Mouse (Mus musculus) MEL (cell line): ENCODE data around the gene Tnks1bp1. TPM values are rescaled to one million over a fixed set of nuclear protein-coding genes. Genes with fewer than 3 reads are reported as not detected.

Experiments used
- DNase-seq: peaks from one replicate; pipeline ENCODE4 v3.0.0; 2011; ENCODE audit warnings: low read depth, low spot score
- H3K27ac ChIP-seq: 2 replicates; pipeline ENCODE4 v1.5.1; 2012; ENCODE audit warnings: low read depth, mild to moderate bottlenecking, control low read depth, low read length, moderate library complexity; ENCODE audit not compliant: control insufficient read depth
- H3K27me3 ChIP-seq, 2 experiments: fragments of 150-350 bp in 1 of 2; sonication (generic) in 1 of 2; 2 replicates each; pipeline ENCODE4 v1.6.1; 2012; ENCODE audit warnings: low read length in 2 of 2, mild to moderate bottlenecking in 2 of 2, improper control_type of control experiment in 1 of 2, moderate library complexity in 1 of 2; ENCODE audit not compliant: insufficient read depth in 2 of 2, control insufficient read depth in 1 of 2
- H3K36me3 ChIP-seq, 2 experiments: 2 replicates each; pipeline ENCODE4 v1.6.1; 2012 to 2014; ENCODE audit warnings: low read length in 2 of 2, improper control_type of control experiment in 1 of 2, inconsistent platforms in 1 of 2, mild to moderate bottlenecking in 1 of 2; ENCODE audit not compliant: insufficient read depth in 2 of 2, control insufficient read depth in 1 of 2
- H3K4me1 ChIP-seq, 2 experiments: fragments of 150-350 bp in 1 of 2; sonication (generic) in 1 of 2; 2 replicates each; pipeline ENCODE4 v1.6.1; 2012; ENCODE audit warnings: low read length in 2 of 2, improper control_type of control experiment in 1 of 2, mild to moderate bottlenecking in 1 of 2; ENCODE audit not compliant: insufficient read depth in 2 of 2, control insufficient read depth in 1 of 2
- H3K4me3 ChIP-seq, 2 experiments: fragments of 150-350 bp in 1 of 2; sonication (generic) in 1 of 2; 2 replicates each; pipeline ENCODE4 v1.5.1; 2012; ENCODE audit warnings: low read depth in 2 of 2, low read length in 2 of 2, mild to moderate bottlenecking in 2 of 2, moderate library complexity in 2 of 2, control low read depth in 1 of 2, improper control_type of control experiment in 1 of 2; ENCODE audit not compliant: control insufficient read depth in 1 of 2, insufficient read depth in 1 of 2
- H3K79me2 ChIP-seq: 2 replicates; pipeline ENCODE4 v1.6.1; 2012; ENCODE audit warnings: mild to moderate bottlenecking, low read length, moderate library complexity; ENCODE audit not compliant: control insufficient read depth, poor library complexity, insufficient read depth
- H3K9ac ChIP-seq: 2 replicates; pipeline ENCODE4 v1.6.1; 2012; ENCODE audit warnings: low read depth, mild to moderate bottlenecking, control low read depth, low read length, moderate library complexity; ENCODE audit not compliant: control insufficient read depth, poor library complexity, severe bottlenecking
- H3K9me3 ChIP-seq: fragments of 150-350 bp; sonication (generic); replicated peaks from 2 replicates; pipeline ENCODE4 v1.6.1; 2012; ENCODE audit warnings: mild to moderate bottlenecking, low read length, improper control_type of control experiment, moderate library complexity; ENCODE audit not compliant: insufficient read depth
- BHLHE40 ChIP-seq: IDR thresholded peaks from 2 replicates; pipeline ENCODE4 v1.6.1; 2012; ENCODE audit warnings: low read depth, mild to moderate bottlenecking, inconsistent platforms, low read length, improper control_type of control experiment, borderline replicate concordance
- CHD1 ChIP-seq: IDR thresholded peaks from 2 replicates; pipeline ENCODE4 v1.6.1; 2012; ENCODE audit warnings: low read depth, mild to moderate bottlenecking, inconsistent platforms, low read length, improper control_type of control experiment
- CHD2 ChIP-seq: IDR thresholded peaks from 2 replicates; pipeline ENCODE4 v1.6.1; 2011; ENCODE audit warnings: low read length, improper control_type of control experiment
- CTCF ChIP-seq, 3 experiments: IDR thresholded peaks in 2 of 3; conservative IDR thresholded peaks in 1 of 3; 2 replicates each; pipeline ENCODE4 v1.5.1; 2011 to 2012; ENCODE audit warnings: low read length in 3 of 3, low read depth in 2 of 3, mild to moderate bottlenecking in 2 of 3, improper control_type of control experiment in 1 of 3, inconsistent platforms in 1 of 3, mixed read lengths in 1 of 3, moderate library complexity in 1 of 3; ENCODE audit not compliant: control insufficient read depth in 1 of 3, insufficient read depth in 1 of 3, poor library complexity in 1 of 3, severe bottlenecking in 1 of 3
- ELF1 ChIP-seq: IDR thresholded peaks from 2 replicates; pipeline ENCODE4 v1.6.1; 2014; ENCODE audit warnings: low read depth, mild to moderate bottlenecking, inconsistent platforms, low read length, improper control_type of control experiment, moderate library complexity
- ETS1 ChIP-seq: IDR thresholded peaks from 2 replicates; pipeline ENCODE4 v1.6.1; 2012; ENCODE audit warnings: low read depth, mild to moderate bottlenecking, inconsistent platforms, low read length, improper control_type of control experiment, moderate library complexity
- GABPA ChIP-seq: IDR thresholded peaks from 2 replicates; pipeline ENCODE4 v1.6.1; 2012; ENCODE audit warnings: low read depth, mild to moderate bottlenecking, inconsistent platforms, low read length, improper control_type of control experiment, moderate library complexity
- GATA1 ChIP-seq: IDR thresholded peaks from 2 replicates; pipeline ENCODE4 v1.6.1; 2011; ENCODE audit warnings: low read depth, low read length, improper control_type of control experiment
- HCFC1 ChIP-seq: IDR thresholded peaks from 2 replicates; pipeline ENCODE4 v1.6.1; 2012; ENCODE audit warnings: low read depth, mild to moderate bottlenecking, inconsistent platforms, low read length, improper control_type of control experiment, moderate library complexity
- JUND ChIP-seq: IDR thresholded peaks from 2 replicates; pipeline ENCODE4 v1.6.1; 2011; ENCODE audit warnings: low read depth, mild to moderate bottlenecking, improper control_type of control experiment, low read length
- MAFK ChIP-seq: IDR thresholded peaks from 2 replicates; pipeline ENCODE4 v1.6.1; 2011; ENCODE audit warnings: low read depth, mild to moderate bottlenecking, low read length, improper control_type of control experiment, borderline replicate concordance
- MAX ChIP-seq: IDR thresholded peaks from 2 replicates; pipeline ENCODE4 v1.6.1; 2011; ENCODE audit warnings: low read length, improper control_type of control experiment
- MAZ ChIP-seq: IDR thresholded peaks from 2 replicates; pipeline ENCODE4 v1.6.1; 2012; ENCODE audit warnings: low read depth, mild to moderate bottlenecking, inconsistent platforms, low read length, improper control_type of control experiment
- MYC ChIP-seq: IDR thresholded peaks from 2 replicates; pipeline ENCODE4 v1.6.1; 2011; ENCODE audit warnings: low read depth, mild to moderate bottlenecking, low read length, improper control_type of control experiment, moderate library complexity
- NELFE ChIP-seq: IDR thresholded peaks from 2 replicates; pipeline ENCODE4 v1.6.1; 2011; ENCODE audit warnings: low read depth, low read length, improper control_type of control experiment
- POLR2A ChIP-seq, 2 experiments: IDR thresholded peaks; 2 replicates each; pipeline ENCODE4 v1.6.1; 2011 to 2012; ENCODE audit warnings: low read length in 2 of 2, mild to moderate bottlenecking in 2 of 2, control low read depth in 1 of 2, improper control_type of control experiment in 1 of 2, low read depth in 1 of 2, moderate library complexity in 1 of 2; ENCODE audit not compliant: control insufficient read depth in 1 of 2, insufficient read depth in 1 of 2, poor library complexity in 1 of 2
- POLR2AphosphoS2 ChIP-seq: IDR thresholded peaks from 2 replicates; pipeline ENCODE4 v1.6.1; 2011; ENCODE audit warnings: low read length, improper control_type of control experiment
- POLR2AphosphoS5 ChIP-seq: IDR thresholded peaks from 2 replicates; pipeline ENCODE4 v1.6.1; 2012; ENCODE audit warnings: low read depth, borderline replicate concordance, mild to moderate bottlenecking, inconsistent platforms, low read length, moderate library complexity, mixed read lengths
- SIN3A ChIP-seq: IDR thresholded peaks from 2 replicates; pipeline ENCODE4 v1.6.1; 2012; ENCODE audit warnings: low read length, improper control_type of control experiment, inconsistent platforms
- TCF12 ChIP-seq: IDR thresholded peaks from 2 replicates; pipeline ENCODE4 v1.6.1; 2014; ENCODE audit warnings: low read depth, mild to moderate bottlenecking, inconsistent platforms, low read length, improper control_type of control experiment, moderate library complexity
- USF1 ChIP-seq: IDR thresholded peaks from 2 replicates; pipeline ENCODE4 v1.6.1; 2014; ENCODE audit warnings: low read depth, mild to moderate bottlenecking, inconsistent platforms, low read length, improper control_type of control experiment, moderate library complexity
- ZC3H11A ChIP-seq: IDR thresholded peaks from 2 replicates; pipeline ENCODE4 v1.6.1; 2012; ENCODE audit warnings: low read depth, mild to moderate bottlenecking, inconsistent platforms, low read length, improper control_type of control experiment
- ZMIZ1 ChIP-seq: IDR thresholded peaks from 2 replicates; pipeline ENCODE4 v1.6.1; 2012; ENCODE audit warnings: low read depth, mild to moderate bottlenecking, inconsistent platforms, low read length, improper control_type of control experiment, moderate library complexity
- ZNF384 ChIP-seq: IDR thresholded peaks from 2 replicates; pipeline ENCODE4 v1.6.1; 2012; ENCODE audit warnings: low read depth, mild to moderate bottlenecking, inconsistent platforms, low read length, improper control_type of control experiment
- polyA plus RNA-seq, 2 experiments: library from polyadenylated mRNA; stranded (reverse) in 1 of 2; unstranded in 1 of 2; fragments of >175 nt in 1 of 2; fragments of >200 nt in 1 of 2; gene quantifications; 2 replicates each; pipeline versions ENCODE4 v1.2.1 to v1.2.4; 2012; ENCODE audit warnings: low replicate concordance in 2 of 2, low read depth in 1 of 2; ENCODE audit not compliant: insufficient read length in 2 of 2, insufficient read depth in 1 of 2, missing spikeins in 1 of 2
- total RNA-seq: library from RNA; depleted of rRNA; stranded (reverse); fragments of 300-350 nt; gene quantifications from 2 replicates; pipeline ENCODE4 v1.2.3, GENCODE M21; 2012

The Tnks1bp1 gene
- total and polyA plus RNA-seq, 3 experiments, result 5.5 to 9.9 TPM; not detected in 1

GRCm38 (mm10) chr2:85088716-85089646, 41.2 kb downstream of the Tnks1bp1 start (continued):
- TF ChIP-seq CTCF (IDR thresholded peaks at IDR 0.05 in 2 of 3, conservative IDR thresholded peaks at IDR 0.05 in 1 of 3; ENCODE audit: control insufficient read depth in 1 of 3, insufficient read depth in 1 of 3, low read depth in 2 of 3, low read length in 3 of 3, poor library complexity in 1 of 3, severe bottlenecking in 1 of 3), result no peak

GRCm38 (mm10) chr2:85091325-85091724, 43.5 kb downstream of the Tnks1bp1 start:
- no peak for DNase-seq
- Histone ChIP-seq H3K9me3 (no peaks in the 10 kb centered on the region), H3K4me1 (no peaks in the 10 kb centered on the region), H3K4me3 (no peak overlapping the region), H3K36me3 (no peaks in the 10 kb centered on the region), H3K27me3 (no peaks in the 10 kb centered on the region; a peak in 1 of 4 replicates), H3K9ac (no peak overlapping the region), H3K79me2 (no peaks in the 10 kb centered on the region), H3K27ac (no peak overlapping the region)
- no peak for TF ChIP-seq GABPA
- TF ChIP-seq ZNF384, result no peak
- TF ChIP-seq POLR2A (IDR thresholded peaks at IDR 0.05; ENCODE audit: control insufficient read depth in 1 of 2, insufficient read depth in 1 of 2, low read depth in 1 of 2, low read length in 2 of 2, poor library complexity in 1 of 2), result no peak
- TF ChIP-seq ELF1, result no peak
- no peak for TF ChIP-seq MAZ
- TF ChIP-seq HCFC1, result no peak
- no peak for TF ChIP-seq POLR2AphosphoS5
- no peak for TF ChIP-seq CHD2
- TF ChIP-seq JUND, result no peak
- TF ChIP-seq BHLHE40, result no peak
- no peak for TF ChIP-seq ZMIZ1
- no peak for TF ChIP-seq MAX
- no peak for TF ChIP-seq ZC3H11A
- no peak for TF ChIP-seq MAFK
- no peak for TF ChIP-seq SIN3A
- TF ChIP-seq NELFE, result no peak
- TF ChIP-seq POLR2AphosphoS2, result no peak
- TF ChIP-seq ETS1, result no peak

GRCm38 (mm10) chr2:85093376-85093775, 45.6 kb downstream of the Tnks1bp1 start:
- TF ChIP-seq HCFC1 (no peak), MYC (no peak), ZC3H11A (no peak), SIN3A (no peak), USF1 (no peak), GATA1 (no peak), MAFK (no peak), GABPA (no peak), TCF12 (no peak), CHD1 (no peak), JUND (no peak)
- no peak for DNase-seq
- H3K79me2 ChIP-seq, result no peaks in the 10 kb centered on the region
- H3K27ac ChIP-seq, result no peak overlapping the region
- no peaks in the 10 kb centered on the region for H3K36me3 ChIP-seq
- H3K9ac ChIP-seq, result no peak overlapping the region
- no peaks in the 10 kb centered on the region for H3K4me1 ChIP-seq
- no peaks in the 10 kb centered on the region; a peak in 1 of 4 replicates for H3K27me3 ChIP-seq
- H3K4me3 ChIP-seq, result no peak overlapping the region
- H3K9me3 ChIP-seq, result no peaks in the 10 kb centered on the region
